Mouse (Mus musculus) CH12.LX (cell line): ENCODE results near the gene H2al1b. TPM values are rescaled to one million over a fixed set of nuclear protein-coding genes. Genes with fewer than 3 reads are reported as not detected.
"Not testable (repeated sequence)": the region's sequence is repeated elsewhere in the genome, so short reads cannot be mapped to it uniquely, and the experiment has no call there.

Source experiments
- DNase-seq: peaks from one replicate; pipeline ENCODE4 v3.0.0-alpha.2; 2013; ENCODE audit errors: extremely low read depth
- H3K27ac ChIP-seq: 2 replicates; pipeline ENCODE4 v1.5.1; 2012; ENCODE audit warnings: low read depth, mild to moderate bottlenecking, control low read depth, moderate library complexity; ENCODE audit not compliant: insufficient read depth
- H3K27me3 ChIP-seq: replicated peaks from 2 replicates; pipeline ENCODE3; 2012; ENCODE audit warnings: inconsistent platforms
- H3K36me3 ChIP-seq, 2 experiments: replicated peaks in 1 of 2; 2 replicates each; pipeline versions ENCODE3 to v1.6.1; 2012; ENCODE audit warnings: inconsistent platforms in 1 of 2, low read length in 1 of 2, mild to moderate bottlenecking in 1 of 2, mixed read lengths in 1 of 2, moderate library complexity in 1 of 2; ENCODE audit not compliant: control insufficient read depth in 1 of 2, insufficient read depth in 1 of 2
- H3K4me1 ChIP-seq, 2 experiments: 2 replicates each; pipeline ENCODE4 v1.6.1; 2012; ENCODE audit warnings: inconsistent platforms in 1 of 2, moderate library complexity in 1 of 2; ENCODE audit not compliant: insufficient read depth in 2 of 2, control insufficient read depth in 1 of 2
- H3K4me2 ChIP-seq: 2 replicates; pipeline ENCODE4 v1.6.1; 2012; ENCODE audit warnings: low read depth, mild to moderate bottlenecking, control low read depth; ENCODE audit not compliant: poor library complexity, insufficient read depth, severe bottlenecking
- H3K4me3 ChIP-seq, 3 experiments: fragments of 150-350 bp in 1 of 3; sonication (generic) in 1 of 3; replicated peaks in 1 of 3; 2 replicates each; pipeline versions ENCODE3 to v1.5.1; 2011 to 2012; ENCODE audit warnings: low read depth in 2 of 3, low read length in 2 of 3, mild to moderate bottlenecking in 2 of 3, moderate library complexity in 2 of 3, control low read depth in 1 of 3, improper control_type of control experiment in 1 of 3, inconsistent platforms in 1 of 3, mixed read lengths in 1 of 3; ENCODE audit not compliant: poor library complexity in 1 of 3
- H3K79me2 ChIP-seq: replicated peaks from 2 replicates; pipeline ENCODE4 v1.6.1; 2012; ENCODE audit warnings: mild to moderate bottlenecking, moderate library complexity; ENCODE audit not compliant: control insufficient read depth, poor library complexity, insufficient read depth, severe bottlenecking; ENCODE audit errors: extremely low read depth
- H3K9ac ChIP-seq: 2 replicates; pipeline ENCODE4 v1.6.1; 2012; ENCODE audit warnings: low read depth, mild to moderate bottlenecking, control low read depth, moderate library complexity; ENCODE audit not compliant: insufficient read depth
- H3K9me3 ChIP-seq: replicated peaks from 2 replicates; pipeline ENCODE3; 2012; ENCODE audit warnings: low read length, inconsistent platforms, mixed read lengths
- dilution Hi-C: fragments of 300-500 bp; cut with MboI; formaldehyde crosslinking; loops from 2 replicates; pipeline ENCODE4 v1.14.3; 2020; ENCODE audit warnings: low sequenced_read_pairs; ENCODE audit not compliant: extremely low pct_unique_long_range_greater_than_20kb, extremely low pct_ligation_motif_present
- in situ Hi-C: fragments of 300-500 bp; cut with MboI; formaldehyde crosslinking; loops from 3 replicates; pipeline ENCODE4 v1.14.3; 2019; ENCODE audit warnings: low sequenced_read_pairs, low pct_ligation_motif_present, low pct_unique_long_range_greater_than_20kb, mixed read lengths
- polyA plus RNA-seq: library from polyadenylated mRNA; unstranded; fragments of >175 nt; gene quantifications from 2 replicates; pipeline ENCODE4 v1.2.1, GENCODE M21; 2012; ENCODE audit warnings: low read depth; ENCODE audit not compliant: insufficient read length
- total RNA-seq, 2 experiments: library from RNA; depleted of rRNA; stranded (reverse); fragments of 300-350 nt in 1 of 2; fragments of >200 nt in 1 of 2; gene quantifications; 2 replicates each; pipeline ENCODE4 v1.2.3; 2012 to 2014

H2al1b gene
- total and polyA plus RNA-seq, 3 experiments = not detected

GRCm38 (mm10) chrX:11311634-11312033 is 9.4 kb downstream of the H2al1b start, which contains the start of gene H2al1e:
Gene H2al1e, plus strand, starts transcription at chrX:11311934.
- H3K27me3 ChIP-seq, in situ Hi-C loops, H3K9me3 ChIP-seq, dilution Hi-C loops, DNase-seq, H3K9ac ChIP-seq, H3K27ac ChIP-seq, H3K4me2 ChIP-seq, H3K79me2 ChIP-seq, H3K4me1 ChIP-seq, H3K36me3 ChIP-seq, H3K4me3 ChIP-seq: not testable (repeated sequence)

GRCm38 (mm10) chrX:11314858-11315257 is 12.6 kb downstream of the H2al1b start, which contains the start of gene H2al1f:
Gene H2al1f, plus strand, starts transcription at chrX:11315158.
- H3K79me2 ChIP-seq, H3K9me3 ChIP-seq, H3K27me3 ChIP-seq, H3K4me1 ChIP-seq, H3K27ac ChIP-seq, in situ Hi-C loops, H3K9ac ChIP-seq, H3K4me3 ChIP-seq, H3K36me3 ChIP-seq, dilution Hi-C loops, H3K4me2 ChIP-seq, DNase-seq: not testable (repeated sequence)

GRCm38 (mm10) chrX:11317956-11318355 is 15.7 kb downstream of the H2al1b start, which contains the start of gene H2al1g:
Gene H2al1g, plus strand, starts transcription at chrX:11318256.
- H3K79me2 ChIP-seq, DNase-seq, H3K4me3 ChIP-seq, H3K36me3 ChIP-seq, H3K27ac ChIP-seq, H3K9ac ChIP-seq, H3K9me3 ChIP-seq, H3K27me3 ChIP-seq, dilution Hi-C loops, in situ Hi-C loops, H3K4me2 ChIP-seq, H3K4me1 ChIP-seq: not testable (repeated sequence)

- H3K4me1 ChIP-seq, H3K27ac ChIP-seq, H3K9ac ChIP-seq, dilution Hi-C loops, H3K27me3 ChIP-seq, H3K36me3 ChIP-seq, H3K9me3 ChIP-seq, H3K79me2 ChIP-seq, H3K4me3 ChIP-seq, DNase-seq, H3K4me2 ChIP-seq, in situ Hi-C loops: not testable (repeated sequence)
Observed at GRCm38 (mm10) chrX:11321192-11321591, 19.0 kb downstream of the H2al1b start, which contains the start of gene H2al1h. Gene H2al1h, plus strand, starts transcription at chrX:11321492.

- H3K9ac ChIP-seq, H3K4me2 ChIP-seq, H3K36me3 ChIP-seq, in situ Hi-C loops, DNase-seq, H3K27me3 ChIP-seq, H3K79me2 ChIP-seq, H3K9me3 ChIP-seq, H3K27ac ChIP-seq, H3K4me3 ChIP-seq, dilution Hi-C loops, H3K4me1 ChIP-seq: not testable (repeated sequence)
Observed at GRCm38 (mm10) chrX:11324359-11324758, 22.1 kb downstream of the H2al1b start, which contains the start of gene H2al1i. Gene H2al1i, plus strand, starts transcription at chrX:11324659.

GRCm38 (mm10) chrX:11327522-11327921 is 25.3 kb downstream of the H2al1b start, which contains the start of gene H2al1j:
Gene H2al1j, plus strand, starts transcription at chrX:11327822.
- H3K4me3 ChIP-seq, dilution Hi-C loops, H3K27ac ChIP-seq, H3K36me3 ChIP-seq, H3K9ac ChIP-seq, H3K79me2 ChIP-seq, H3K4me2 ChIP-seq, H3K27me3 ChIP-seq, DNase-seq, H3K9me3 ChIP-seq, in situ Hi-C loops, H3K4me1 ChIP-seq: not testable (repeated sequence)
